Mouse (Mus musculus) kidney, postnatal 25 days (tissue): ENCODE data around the gene Nmu.

Experiments used
- DNase-seq, 2 experiments: peaks; one replicate each; pipeline ENCODE4 v3.0.0; 2021; ENCODE audit warnings: mixed read lengths in 2 of 2

Gene Nmu

GRCm38 (mm10) chr5:76363453-76364104 lies at the start of gene Nmu:
TSS of gene Nmu (minus strand) at chr5:76363788.
- no peak for DNase-seq

- DNase-seq = no peak
Observed at GRCm38 (mm10) chr5:76411697-76412096, 48.1 kb upstream of the Nmu start.

- DNase-seq = no peak
Observed at GRCm38 (mm10) chr5:76394382-76394781, 30.8 kb upstream of the Nmu start.

GRCm38 (mm10) chr5:76389041-76389795 lies 25.6 kb upstream of the Nmu start:
- DNase-seq = no peak

GRCm38 (mm10) chr5:76388474-76388873 lies 24.9 kb upstream of the Nmu start:
- DNase-seq = no peak

- DNase-seq = no peak
Observed at GRCm38 (mm10) chr5:76383673-76384072, 20.1 kb upstream of the Nmu start.

GRCm38 (mm10) chr5:76381836-76382235 lies 18.2 kb upstream of the Nmu start:
- no peak for DNase-seq

GRCm38 (mm10) chr5:76379216-76379615 lies 15.6 kb upstream of the Nmu start:
- DNase-seq = no peak

GRCm38 (mm10) chr5:76369215-76369840 lies 5.7 kb upstream of the Nmu start:
- DNase-seq = no peak

- DNase-seq = no peak
Observed at GRCm38 (mm10) chr5:76365406-76365805, 1.8 kb upstream of the Nmu start.

GRCm38 (mm10) chr5:76360786-76361185 lies 2.8 kb downstream of the Nmu start:
- DNase-seq = no peak

- DNase-seq = no peak
Observed at GRCm38 (mm10) chr5:76360057-76360456, 3.5 kb downstream of the Nmu start.

- DNase-seq = no peak
Observed at GRCm38 (mm10) chr5:76351953-76352611, 11.5 kb downstream of the Nmu start.

GRCm38 (mm10) chr5:76351537-76351936 lies 12.1 kb downstream of the Nmu start:
- DNase-seq = no peak

GRCm38 (mm10) chr5:76346137-76346536 lies 17.5 kb downstream of the Nmu start:
- DNase-seq = no peak

GRCm38 (mm10) chr5:76340931-76341330 lies 22.7 kb downstream of the Nmu start:
- no peak for DNase-seq

GRCm38 (mm10) chr5:76337100-76337499 lies 26.5 kb downstream of the Nmu start:
- no peak for DNase-seq

- DNase-seq = no peak
Observed at GRCm38 (mm10) chr5:76333833-76334232, 29.8 kb downstream of the Nmu start.

GRCm38 (mm10) chr5:76330953-76331352 lies 32.6 kb downstream of the Nmu start, which contains the start of gene Pdcl2:
TSS of gene Pdcl2 (minus strand) at chr5:76331156.
- DNase-seq = no peak

- no peak for DNase-seq
Observed at GRCm38 (mm10) chr5:76327296-76327695, 36.3 kb downstream of the Nmu start.

GRCm38 (mm10) chr5:76325113-76325512 lies 38.5 kb downstream of the Nmu start:
- no peak for DNase-seq

- DNase-seq = no peak
Observed at GRCm38 (mm10) chr5:76321249-76322196, 42.1 kb downstream of the Nmu start.
